Mouse (Mus musculus) cerebellum, adult 2 months (tissue): ENCODE measurements around the gene Eif2b1.

Experiments used
- CTCF ChIP-seq: fragments of 200-500 bp; IDR thresholded peaks from 2 replicates; pipeline ENCODE4 v1.5.1; 2011; ENCODE audit warnings: low read depth, mild to moderate bottlenecking, control low read depth, low read length, moderate library complexity, borderline replicate concordance; ENCODE audit not compliant: insufficient read depth
- POLR2A ChIP-seq: fragments of 200-500 bp; IDR thresholded peaks from 2 replicates; pipeline ENCODE4 v1.6.1; 2011; ENCODE audit warnings: low read length, control low read depth, borderline replicate concordance; ENCODE audit not compliant: insufficient read depth

DNA sequence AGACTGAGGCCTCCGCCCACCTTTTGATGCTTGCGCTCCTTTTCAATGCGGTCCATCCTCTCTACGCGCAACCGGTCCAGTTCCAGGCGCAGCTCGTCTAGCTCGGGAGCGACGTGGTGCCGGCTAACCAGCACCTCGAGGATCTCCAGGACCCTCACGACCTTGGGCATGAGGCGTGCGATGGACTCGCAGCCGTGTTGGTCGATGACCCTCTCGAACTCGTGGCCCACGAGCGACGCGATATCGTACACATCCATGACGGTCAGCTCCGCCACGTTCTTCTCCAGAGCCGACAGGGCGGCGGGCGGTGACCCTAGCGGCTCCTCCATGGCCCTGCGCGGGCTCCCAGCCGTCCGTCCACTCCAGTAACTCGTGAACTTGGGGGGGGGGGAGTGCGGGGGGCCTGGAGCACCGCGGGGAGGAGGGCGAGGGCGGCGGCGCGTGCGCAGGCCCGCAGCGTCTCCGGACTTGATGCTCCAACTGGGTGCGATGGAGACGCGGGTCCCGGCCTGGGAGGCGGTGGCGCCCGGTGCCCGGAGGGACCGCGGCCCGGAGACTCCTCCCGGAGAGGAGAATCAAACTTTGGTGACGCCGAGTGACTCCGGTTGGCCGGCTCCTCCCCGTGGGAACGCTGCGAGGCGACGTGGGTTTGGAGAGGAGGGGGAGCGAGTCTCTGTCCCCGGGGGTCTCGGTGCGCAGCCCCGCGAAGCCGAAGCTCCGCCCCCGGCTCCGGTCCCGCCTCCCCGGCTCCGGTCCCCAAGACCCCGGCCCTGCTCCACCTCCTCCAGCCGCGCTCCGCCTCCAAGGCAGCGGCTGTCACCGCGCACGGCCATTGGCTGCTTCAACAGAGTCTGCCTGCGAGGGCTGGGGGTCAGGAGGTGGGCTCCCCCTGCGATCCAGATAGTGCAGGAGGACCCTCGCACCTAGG lies 48.0 kb downstream of the Eif2b1 start, which contains the start of gene Rilpl1:
- no peak for TF ChIP-seq CTCF
- TF ChIP-seq POLR2A, result 0 out of 2 replicates have a peak, but pooled peaks have one; percentile 34
